Mouse (Mus musculus) bone marrow macrophage, adult 2 months (primary cell): Measurements from ENCODE around the gene 1110051M20Rik.

Experiments
- CTCF ChIP-seq: IDR thresholded peaks from 2 replicates; pipeline ENCODE4 v1.5.1; 2012; ENCODE audit warnings: low read depth, mild to moderate bottlenecking, low read length, moderate library complexity
- POLR2A ChIP-seq: IDR thresholded peaks from 2 replicates; pipeline ENCODE4 v1.6.1; 2012; ENCODE audit warnings: mild to moderate bottlenecking, low read depth, low read length, borderline replicate concordance

DNA sequence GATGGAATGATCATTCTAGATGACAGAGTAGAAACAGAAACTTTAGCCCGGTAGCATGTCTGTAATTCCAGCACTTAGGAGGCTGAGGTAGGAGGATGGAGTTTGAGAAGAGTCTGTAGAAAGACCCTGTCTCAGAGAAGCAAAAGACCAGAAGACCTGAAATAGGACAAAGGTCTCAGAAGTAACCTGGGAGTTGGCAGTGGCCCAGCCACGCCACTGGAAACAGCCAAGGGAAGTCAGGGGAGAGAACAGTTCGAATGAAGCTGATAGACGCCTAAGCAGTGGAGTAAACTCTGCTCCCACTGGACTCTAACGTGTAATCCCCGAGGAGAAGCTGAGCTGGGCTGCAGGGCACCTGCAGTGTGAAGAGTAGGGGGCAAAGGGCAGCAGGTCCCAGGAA is 40.8 kb upstream of the 1110051M20Rik start:
- TF ChIP-seq CTCF (no peak), POLR2A (no peak)
